Mouse (Mus musculus) right cerebral cortex, postnatal 10 days (tissue): Measurements from ENCODE around the gene A930004D18Rik.

Experiments used
- DNase-seq, 2 experiments: peaks; one replicate each; pipeline ENCODE4 v3.0.0; 2021; ENCODE audit warnings: low spot score in 2 of 2

A930004D18Rik gene

GRCm38 (mm10) chr2:18053243-18053950 is 15.9 kb upstream of the A930004D18Rik start:
- DNase-seq, result no peak

GRCm38 (mm10) chr2:18052581-18052980 is 15.0 kb upstream of the A930004D18Rik start:
- no peak for DNase-seq

GRCm38 (mm10) chr2:18051831-18052170 is 14.3 kb upstream of the A930004D18Rik start:
- DNase-seq, result no peak

GRCm38 (mm10) chr2:18051026-18051830 is 13.7 kb upstream of the A930004D18Rik start:
- no peak for DNase-seq

- no peak for DNase-seq
These were observed 13.0 kb upstream of the A930004D18Rik start for GRCm38 (mm10) chr2:18050541-18050985.

GRCm38 (mm10) chr2:18050018-18050417 is 12.5 kb upstream of the A930004D18Rik start:
- no peak for DNase-seq

GRCm38 (mm10) chr2:18049279-18049821 is 11.8 kb upstream of the A930004D18Rik start:
- no peak for DNase-seq

- peak in 1 of 2 experiments; percentile 36 for DNase-seq
These were observed 11.0 kb upstream of the A930004D18Rik start, which contains the start of gene Skida1 for GRCm38 (mm10) chr2:18048453-18049075. Gene Skida1 (minus strand): TSS chr2:18049051.

- DNase-seq, result peak; percentile 77 to 81
These were observed 10.3 kb upstream of the A930004D18Rik start for GRCm38 (mm10) chr2:18047646-18048452.

- DNase-seq, result peak; percentile 75 to 77
These were observed 9.5 kb upstream of the A930004D18Rik start for GRCm38 (mm10) chr2:18046758-18047645.

GRCm38 (mm10) chr2:18046186-18046585 is 8.6 kb upstream of the A930004D18Rik start:
- DNase-seq, result no peak

- peak in 1 of 2 experiments; percentile 21 for DNase-seq
These were observed 8.2 kb upstream of the A930004D18Rik start for GRCm38 (mm10) chr2:18045781-18046181.

- DNase-seq, result no peak
These were observed 7.7 kb upstream of the A930004D18Rik start for GRCm38 (mm10) chr2:18045143-18045780.

GRCm38 (mm10) chr2:18041199-18041885 is 3.8 kb upstream of the A930004D18Rik start:
- DNase-seq, result peak; percentile 58 to 66

GRCm38 (mm10) chr2:18040347-18041160 is 3.0 kb upstream of the A930004D18Rik start:
- DNase-seq, result peak; percentile 24 to 28

- DNase-seq, result peak in 1 of 2 experiments; percentile 45
These were observed 2.2 kb upstream of the A930004D18Rik start for GRCm38 (mm10) chr2:18039566-18040290.

- DNase-seq, result no peak
These were observed 1.4 kb upstream of the A930004D18Rik start for GRCm38 (mm10) chr2:18038895-18039371.
